Mouse (Mus musculus) kidney, adult 11 months (tissue): Measurements from ENCODE around the gene Dab2.

ENCODE experiments used
- DNase-seq: peaks from one replicate; pipeline ENCODE4 v3.0.0; 2022

The Dab2 gene

GRCm38 (mm10) chr15:6483561-6483960 is 184.0 kb downstream of the Dab2 start:
- DNase-seq: no peak
